In the genomic region with DNA sequence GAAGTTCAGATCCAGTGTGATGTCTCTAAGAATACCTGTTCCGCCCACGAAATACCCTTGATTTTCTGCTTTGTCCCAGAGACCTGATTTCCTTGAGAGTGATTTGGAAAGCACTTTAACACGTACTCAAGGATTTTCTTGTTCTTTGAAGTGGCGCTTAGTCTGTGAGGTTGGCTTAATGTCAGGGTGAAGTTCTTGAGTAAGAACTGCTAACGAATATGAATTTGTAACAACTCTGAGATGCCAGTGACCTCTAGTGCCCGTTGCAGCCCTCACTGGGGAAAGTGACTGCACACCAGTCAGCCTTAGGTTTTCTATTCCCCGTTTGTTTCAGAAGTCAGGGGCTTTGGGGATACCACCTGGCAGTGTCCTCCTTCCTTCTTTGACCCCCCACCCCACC, we compare ENCODE assay signal across 8 mouse cellular contexts.
DNase-seq lines count a peak whose midpoint lies in the region; ATAC-seq and TF ChIP-seq lines count a peak whose summit lies in the region.
"Had no signal": no experiment of that assay in that cellular context is flagged by ENCODE, and none has a peak within 500 bp of the region (broad histone marks: within the 10 kb centered on the region; RNA-seq: fewer than 3 reads in every experiment).

No protein-coding gene starts in this region.

- no peak overlapping the region for H3K27ac ChIP-seq in kidney, adult 2 months (ENCODE audit: insufficient read depth, low read depth, low read length)
- no peak overlapping the region for H3K27ac ChIP-seq in kidney, embryonic 15.5 days
- peak overlapping the region; percentile 30 for H3K27ac ChIP-seq in ES-Bruce4 (ENCODE audit: insufficient read depth, low read length)
- no peak overlapping the region; the same call in 1 of the 2 replicates for H3K27ac ChIP-seq in lung, embryonic 15.5 days
- H3K27ac ChIP-seq: neural tube, embryonic 13.5 days had no signal

- peaks cover 7% of the 10 kb centered on the region; the same call in 1 of the 2 replicates for H3K4me1 ChIP-seq in kidney, adult 2 months (ENCODE audit: control insufficient read depth, insufficient read depth, low read length)
- peaks cover 25% of the 10 kb centered on the region for H3K4me1 ChIP-seq in kidney, embryonic 15.5 days
- H3K4me1 ChIP-seq in ES-Bruce4 (ENCODE audit: control insufficient read depth, insufficient read depth, low read length): peaks cover 3% of the 10 kb centered on the region
- peaks cover 15% of the 10 kb centered on the region for H3K4me1 ChIP-seq in lung, embryonic 15.5 days

- no peak overlapping the region for H3K4me3 ChIP-seq in kidney, adult 2 months (ENCODE audit: insufficient read depth, low read depth, low read length)
- no peak overlapping the region for H3K4me3 ChIP-seq in kidney, embryonic 15.5 days (replicated peaks)
- H3K4me3 ChIP-seq in ES-Bruce4 (ENCODE audit: low read depth, low read length): no peak overlapping the region
- H3K4me3 ChIP-seq in lung, embryonic 15.5 days: no peak overlapping the region
- H3K4me3 ChIP-seq: neural tube, embryonic 13.5 days had no signal

- 42% methylated on average over 7 of the region's 7 CpGs for whole genome bisulfite sequencing in kidney, adult 2 months
- WGBS in kidney, embryonic 15.5 days: 76% methylated on average over 7 of the region's 7 CpGs
- 40% methylated on average over 7 of the region's 7 CpGs for WGBS in lung, embryonic 15.5 days

- no peak for ATAC-seq in kidney, embryonic 15.5 days (replicated peaks; ENCODE audit: low FRiP score)
- peak; percentile 15; the same call in 1 of the 2 replicates for ATAC-seq in lung, embryonic 15.5 days (ENCODE audit: borderline replicate concordance, extremely low read depth, low FRiP score, low TSS enrichment)

- no peaks in the 10 kb centered on the region for H3K9me3 ChIP-seq in kidney, embryonic 15.5 days (replicated peaks)
- no peaks in the 10 kb centered on the region for H3K9me3 ChIP-seq in ES-Bruce4 (replicated peaks; ENCODE audit: control insufficient read depth, insufficient read depth, low read length, poor library complexity, severe bottlenecking)
- no peaks in the 10 kb centered on the region for H3K9me3 ChIP-seq in lung, embryonic 15.5 days
- H3K9me3 ChIP-seq: neural tube, embryonic 13.5 days had no signal

- peak; percentile 61 for TF ChIP-seq CTCF in kidney, adult 2 months (conservative IDR thresholded peaks at IDR 0.05; ENCODE audit: insufficient read depth, insufficient read length, low read depth, low read length)
- peak; percentile 38 for TF ChIP-seq CTCF in ES-Bruce4 (IDR thresholded peaks at IDR 0.05; ENCODE audit: low read depth, low read length)

- no peak for TF ChIP-seq POLR2A in kidney, adult 2 months (IDR thresholded peaks at IDR 0.05; ENCODE audit: low read depth, low read length)
- no peak for TF ChIP-seq POLR2A in ES-Bruce4 (IDR thresholded peaks at IDR 0.05; ENCODE audit: insufficient read depth, low read length)

- DNase-seq in kidney, adult 2 months: peak; percentile 52
- peak; percentile 44 for DNase-seq in adrenal gland, adult 8-10 months
- no peak for DNase-seq in urinary bladder, postnatal 14 days (ENCODE audit: low spot score)
- no peak for DNase-seq in testis, postnatal 10 days (ENCODE audit: low spot score)

- TF ChIP-seq EP300 in ES-Bruce4 (IDR thresholded peaks at IDR 0.05; ENCODE audit: insufficient read depth, low read depth, low read length): no peak

- H3K9ac ChIP-seq in kidney, embryonic 15.5 days: no peak overlapping the region
- no peak overlapping the region for H3K9ac ChIP-seq in ES-Bruce4 (ENCODE audit: low read depth, poor library complexity, severe bottlenecking)
- no peak overlapping the region for H3K9ac ChIP-seq in lung, embryonic 15.5 days
- H3K9ac ChIP-seq: neural tube, embryonic 13.5 days had no signal

- no peaks in the 10 kb centered on the region for H3K36me3 ChIP-seq in kidney, adult 2 months (ENCODE audit: control insufficient read depth, insufficient read depth, low read length)
- H3K36me3 ChIP-seq in kidney, embryonic 15.5 days: no peaks in the 10 kb centered on the region
- no peaks in the 10 kb centered on the region for H3K36me3 ChIP-seq in ES-Bruce4 (ENCODE audit: control insufficient read depth, insufficient read depth, low read length, poor library complexity, severe bottlenecking)
- H3K36me3 ChIP-seq in lung, embryonic 15.5 days: no peaks in the 10 kb centered on the region
- H3K36me3 ChIP-seq: neural tube, embryonic 13.5 days had no signal

- H3K4me2 ChIP-seq in kidney, embryonic 15.5 days: no peak overlapping the region
- no peak overlapping the region for H3K4me2 ChIP-seq in lung, embryonic 15.5 days
- H3K4me2 ChIP-seq: neural tube, embryonic 13.5 days had no signal

- H3K27me3 ChIP-seq in kidney, adult 2 months (replicated peaks; ENCODE audit: control insufficient read depth, insufficient read depth, low read length): no peaks in the 10 kb centered on the region
- H3K27me3 ChIP-seq in kidney, embryonic 15.5 days: no peaks in the 10 kb centered on the region
- H3K27me3 ChIP-seq in ES-Bruce4 (ENCODE audit: control insufficient read depth, insufficient read depth, low read length, poor library complexity, severe bottlenecking): no peaks in the 10 kb centered on the region
- H3K27me3 ChIP-seq in lung, embryonic 15.5 days: no peaks in the 10 kb centered on the region
- H3K27me3 ChIP-seq: neural tube, embryonic 13.5 days had no signal

Comparison
In these comparisons a context has a peak if more than half of its experiments do, and no peak if none do; other contexts are left out.
1. DNase-seq: peak in kidney, adult 2 months (single experiment) and adrenal gland, adult 8-10 months (single experiment); none in urinary bladder, postnatal 14 days (single experiment) and testis, postnatal 10 days (single experiment).